Mouse (Mus musculus) hematopoietic stem cell, adult 5-6 weeks (primary cell): ENCODE data around the gene Slc31a2. TPM values are rescaled to one million over a fixed set of nuclear protein-coding genes. Genes with fewer than 3 reads are reported as not detected.

Source experiments
- ATAC-seq, 2 experiments: fragments of 125-278 bp in 1 of 2; replicated peaks in 1 of 2; 2 replicates each; pipeline ENCODE4 v1.8.0; 2016 to 2017; ENCODE audit warnings: inconsistent platforms in 2 of 2, mild to moderate bottlenecking in 2 of 2, moderate number of reproducible peaks in 2 of 2, low read depth in 1 of 2, moderate TSS enrichment in 1 of 2; ENCODE audit not compliant: low FRiP score in 2 of 2, poor library complexity in 2 of 2, severe bottlenecking in 2 of 2, insufficient read depth in 1 of 2, low TSS enrichment in 1 of 2
- total RNA-seq: library from RNA; stranded (forward); fragments of 172-1452, 232-1000 nt; gene quantifications from 2 replicates; pipeline ENCODE4 v1.2.3, GENCODE M21; 2017

The Slc31a2 gene
- total RNA-seq, 1 experiment from 2014 or later = 11.0 TPM

GRCm38 (mm10) chr4:62347605-62348328, 85.4 kb downstream of the Slc31a2 start:
- no peak for ATAC-seq

Other genes with a start within 250 kb of the Slc31a2 start
- gene Mup20, start 208.4 kb upstream of the Slc31a2 start, total RNA-seq = not detected in 2 replicates
- gene Mup3, start 175.2 kb upstream of the Slc31a2 start, total RNA-seq = not detected in 2 replicates
- not detected in 2 replicates for gene Mup21, start 111.7 kb upstream of the Slc31a2 start, total RNA-seq
- 0.15 and 1.8 TPM in 2 replicates for gene Zfp37, start 31.5 kb upstream of the Slc31a2 start, total RNA-seq
- gene Fkbp15, start 98.0 kb downstream of the Slc31a2 start, total RNA-seq = 51.0 and 68.2 TPM in 2 replicates
- gene Slc31a1, start 98.2 kb downstream of the Slc31a2 start, total RNA-seq = 11.9 and 14.7 TPM in 2 replicates
- 106 and 205 TPM in 2 replicates for gene Cdc26, start 146.1 kb downstream of the Slc31a2 start, total RNA-seq
- gene Prpf4, start 146.2 kb downstream of the Slc31a2 start, total RNA-seq = 18.6 and 19.6 TPM in 2 replicates
- gene Rnf183, start 172.7 kb downstream of the Slc31a2 start, total RNA-seq = not detected in 2 replicates
- gene Wdr31, start 208.3 kb downstream of the Slc31a2 start, total RNA-seq = 4.0 and 5.8 TPM in 2 replicates
- 0.94 and 1.2 TPM in 2 replicates for gene Bspry, start 217.5 kb downstream of the Slc31a2 start, total RNA-seq
- gene Hdhd3, start 240.9 kb downstream of the Slc31a2 start, total RNA-seq = 3.1 and 3.3 TPM in 2 replicates